Mouse (Mus musculus) spleen, postnatal 0 days (tissue): ENCODE results near the gene Rnf4. TPM values are rescaled to one million over a fixed set of nuclear protein-coding genes. Genes with fewer than 3 reads are reported as not detected.

Experiments used
- polyA plus RNA-seq: library from polyadenylated mRNA; unstranded; fragments of >200 nt; fragmentation: Nextera tagmentation; extraction: Ambion mirVana; gene quantifications from 2 replicates; pipeline ENCODE4 v1.2.1, GENCODE M21; 2015

The Rnf4 gene
- polyA plus RNA-seq: 73.5 and 75.8 TPM in 2 replicates

DNA sequence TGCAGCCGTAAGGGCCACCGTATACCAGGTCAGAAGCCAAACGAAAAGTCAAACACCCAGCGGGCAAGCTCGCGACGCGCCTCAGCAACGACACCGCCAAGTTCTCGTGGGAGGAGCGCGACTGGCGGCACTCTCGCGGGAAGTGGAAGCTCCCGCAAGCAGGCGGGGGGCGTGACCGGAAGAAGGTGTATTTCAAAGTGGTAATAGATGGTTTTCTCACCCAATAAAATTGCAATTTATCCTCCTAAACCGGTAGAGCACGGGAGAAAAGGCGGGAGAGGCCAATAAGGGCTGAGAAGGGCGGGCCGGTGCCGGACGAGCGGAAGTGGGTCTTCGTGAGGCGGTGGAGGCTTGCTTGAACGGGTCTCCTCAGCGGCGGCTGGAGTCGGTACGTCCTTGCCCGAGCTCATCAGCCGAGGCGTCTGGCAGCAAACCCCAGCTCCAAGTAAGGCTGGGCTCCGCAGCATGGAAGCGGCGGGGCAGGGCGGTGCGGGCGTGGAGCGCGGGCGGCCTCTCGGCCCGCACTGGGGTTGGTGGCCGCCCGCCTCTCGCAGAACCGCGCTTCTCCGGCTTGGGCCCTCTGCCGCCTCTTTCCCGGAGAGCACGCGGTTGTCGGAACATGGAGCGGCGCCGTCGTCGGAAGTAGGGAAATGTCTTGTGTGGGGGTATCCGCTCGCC, at the start of gene Rnf4:
Gene Rnf4, plus strand, starts transcription at position 193 of the 678 bp plus-strand sequence.

GRCm38 (mm10) chr5:34288154-34288716, 47.9 kb upstream of the Rnf4 start, which contains the start of the genes Zfyve28 and Cfap99:
TSS of gene Zfyve28 (minus strand) at chr5:34288449.
TSS of gene Cfap99 (plus strand) at chr5:34288600.

GRCm38 (mm10) chr5:34369341-34370021, 33.4 kb downstream of the Rnf4 start, which contains the start of gene Fam193a:
TSS of gene Fam193a (plus strand) at chr5:34369933.

Other genes with a start within 250 kb of the Rnf4 start
- 1.8 and 4.2 TPM in 2 replicates for gene Poln, start 166.8 kb upstream of the Rnf4 start, polyA plus RNA-seq
- gene Haus3, start 166.8 kb upstream of the Rnf4 start, polyA plus RNA-seq: 32.3 and 35.7 TPM in 2 replicates
- 16.0 and 21.2 TPM in 2 replicates for gene Mxd4, start 148.6 kb upstream of the Rnf4 start, polyA plus RNA-seq
- 0.13 TPM in 2 replicates for gene Zfyve28, start 47.8 kb upstream of the Rnf4 start, polyA plus RNA-seq
- gene Cfap99, start 47.7 kb upstream of the Rnf4 start, polyA plus RNA-seq: not detected in 2 replicates
- gene Fam193a, start 33.6 kb downstream of the Rnf4 start, polyA plus RNA-seq: 6.9 and 8.2 TPM in 2 replicates
- gene Tnip2, start 177.7 kb downstream of the Rnf4 start, polyA plus RNA-seq: 8.9 and 11.9 TPM in 2 replicates
- 12.9 and 15.5 TPM in 2 replicates for gene Sh3bp2, start 189.5 kb downstream of the Rnf4 start, polyA plus RNA-seq
- 135 and 138 TPM in 2 replicates for gene Add1, start 237.4 kb downstream of the Rnf4 start, polyA plus RNA-seq